Mouse (Mus musculus) hindlimb bud, embryonic 11.5 days (tissue): Measurements from ENCODE around the gene Sec14l3.

Source experiments
- DNase-seq: peaks from one replicate; pipeline ENCODE4 v3.0.0-alpha.2; 2012; ENCODE audit warnings: low read depth, low spot score; ENCODE audit errors: extremely low spot score

Gene Sec14l3

DNA sequence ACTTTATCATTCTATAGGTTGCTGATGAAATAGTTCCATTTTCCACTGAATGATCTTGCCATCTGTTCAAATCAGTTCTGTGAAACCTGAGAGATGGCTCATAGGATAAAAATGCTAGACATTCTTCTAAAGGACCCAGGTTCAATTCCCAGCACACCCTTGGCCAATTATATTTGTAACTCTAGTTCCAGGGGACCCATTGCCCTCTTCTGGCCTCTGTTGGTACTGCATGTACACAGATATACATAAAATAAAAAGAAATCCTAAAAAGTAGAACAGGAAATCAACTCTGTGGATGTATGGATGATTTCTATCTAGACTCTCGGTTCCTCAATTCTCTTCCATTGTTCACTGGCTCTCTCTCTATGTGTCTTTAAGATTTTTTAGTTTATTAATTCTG, 62.4 kb downstream of the Sec14l3 start:
- DNase-seq = no peak
